Mouse (Mus musculus): ENCODE measurements around the gene Ripor2. TPM values are rescaled to one million over a fixed set of nuclear protein-coding genes. Genes with fewer than 3 reads are reported as not detected.

Gene Ripor2
- polyA plus RNA-seq, 1 experiment from 2014 or later: 7.1 TPM

DNA sequence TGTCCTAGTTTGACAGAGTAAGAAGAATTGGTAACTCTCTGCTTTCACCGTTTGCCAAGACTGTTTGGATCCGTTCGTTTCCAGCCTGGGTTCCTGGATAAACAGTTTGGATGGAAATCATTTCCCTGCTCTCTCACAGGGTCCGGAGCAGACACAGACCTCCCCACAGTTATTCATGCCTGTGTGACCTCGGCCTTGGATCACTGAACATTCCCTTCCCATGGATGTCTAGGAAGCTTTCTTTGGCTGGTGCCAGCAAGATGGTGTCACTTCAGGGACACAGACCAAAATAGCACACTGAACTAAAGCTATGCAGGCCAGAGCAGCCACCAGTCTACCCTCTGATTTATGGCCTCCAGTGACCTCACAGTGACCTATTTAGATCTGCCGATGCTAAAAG, 38.5 kb downstream of the Ripor2 start:
- WGBS: 58% methylated on average over 6 of the region's 6 CpGs
- no peaks in the 10 kb centered on the region for H3K36me3 ChIP-seq
- H3K4me1 ChIP-seq: peaks cover 17% of the 10 kb centered on the region
- no peak overlapping the region for H3K9ac ChIP-seq
- no peaks in the 10 kb centered on the region for H3K9me3 ChIP-seq
- no peak overlapping the region for H3K4me3 ChIP-seq
- H3K4me2 ChIP-seq: no peak overlapping the region
- 0 out of 2 replicates have a peak, but pooled peaks cover 4% of the 10 kb centered on the region for H3K27me3 ChIP-seq
- H3K27ac ChIP-seq: no peak overlapping the region
- ATAC-seq (ENCODE audit: insufficient number of reproducible peaks, insufficient read depth, low FRiP score, low TSS enrichment, low read depth): no peak

DNA sequence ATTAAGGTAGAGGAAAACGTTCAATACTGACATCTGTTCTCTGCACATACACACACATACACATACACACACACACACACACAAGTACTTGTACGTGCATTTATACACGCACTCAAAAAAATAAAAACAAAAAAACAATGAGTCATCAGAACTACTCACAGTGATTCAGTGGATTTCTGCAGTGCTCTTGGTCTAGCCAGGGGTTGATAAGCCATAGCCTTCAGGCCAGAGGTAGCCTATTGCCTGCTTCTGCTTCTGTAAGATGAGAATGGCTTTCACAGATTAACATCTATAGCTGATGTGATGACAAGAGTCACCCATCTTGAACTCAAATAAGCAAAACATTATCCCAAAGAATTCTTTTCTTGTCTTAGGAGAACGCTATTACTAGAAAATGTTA, 41.6 kb downstream of the Ripor2 start:
- Histone ChIP-seq H3K4me1 (peaks cover 12% of the 10 kb centered on the region), H3K9me3 (no peaks in the 10 kb centered on the region), H3K4me2 (no peak overlapping the region), H3K27me3 (no peaks in the 10 kb centered on the region), H3K36me3 (no peaks in the 10 kb centered on the region), H3K4me3 (no peak overlapping the region), H3K9ac (no peak overlapping the region), H3K27ac (no peak overlapping the region)
- ATAC-seq (ENCODE audit: insufficient number of reproducible peaks, insufficient read depth, low FRiP score, low TSS enrichment, low read depth): no peak
- 81% methylated on average over 4 of the region's 4 CpGs for WGBS

- no peak overlapping the region for H3K27ac ChIP-seq
- ATAC-seq (ENCODE audit: insufficient number of reproducible peaks, insufficient read depth, low FRiP score, low TSS enrichment, low read depth): no peak
- no peak overlapping the region for H3K9ac ChIP-seq
- H3K4me3 ChIP-seq: no peak overlapping the region
- H3K36me3 ChIP-seq: no peaks in the 10 kb centered on the region
- H3K27me3 ChIP-seq: no peaks in the 10 kb centered on the region
- H3K4me2 ChIP-seq: no peak overlapping the region
- peaks cover 12% of the 10 kb centered on the region for H3K4me1 ChIP-seq
- WGBS: 58% methylated on average over 5 of the region's 5 CpGs
- H3K9me3 ChIP-seq: no peaks in the 10 kb centered on the region
Measured at GRCm38 (mm10) chr13:24625071-24625470, 43.1 kb downstream of the Ripor2 start.

DNA sequence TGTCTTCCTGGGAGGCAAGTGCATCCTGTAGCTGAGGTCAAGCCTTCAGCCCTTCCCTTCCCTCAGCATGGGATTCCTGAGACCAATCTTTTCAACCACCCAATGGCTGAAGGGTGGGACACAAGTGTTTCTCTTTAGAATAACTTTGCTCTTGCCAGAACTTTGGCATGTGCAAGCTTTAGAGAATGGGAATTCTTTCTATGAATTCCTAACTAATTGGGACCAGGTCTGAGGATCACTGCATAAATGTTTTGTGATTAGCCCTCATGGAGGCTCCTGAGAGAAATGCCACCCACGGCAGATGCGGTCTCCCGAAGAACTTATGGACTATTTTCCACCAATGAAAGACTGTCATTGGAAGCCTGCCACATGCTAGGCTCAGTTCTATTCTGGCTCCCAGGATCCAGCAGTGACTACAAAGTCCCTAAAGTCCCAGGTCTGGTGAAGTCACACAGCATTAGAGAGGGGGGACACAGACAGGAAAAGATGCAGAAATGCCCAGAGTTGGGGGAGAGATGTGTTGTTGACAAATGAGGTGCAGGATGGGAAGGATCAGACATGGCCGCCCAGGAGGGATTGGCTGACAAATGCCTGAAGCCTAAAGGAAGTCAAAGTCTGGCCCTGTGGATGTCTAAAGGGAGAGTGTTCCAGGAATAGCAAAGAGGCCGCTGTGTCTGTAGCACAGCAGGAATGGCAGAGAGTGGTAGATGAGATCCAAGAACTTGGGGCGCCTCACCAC, 44.9 kb downstream of the Ripor2 start:
- ATAC-seq (ENCODE audit: insufficient number of reproducible peaks, insufficient read depth, low FRiP score, low TSS enrichment, low read depth): no peak
- H3K9me3 ChIP-seq: no peaks in the 10 kb centered on the region
- no peak overlapping the region for H3K4me3 ChIP-seq
- no peaks in the 10 kb centered on the region for H3K36me3 ChIP-seq
- no peak overlapping the region for H3K9ac ChIP-seq
- peaks cover 12% of the 10 kb centered on the region for H3K4me1 ChIP-seq
- no peak overlapping the region for H3K4me2 ChIP-seq
- no peaks in the 10 kb centered on the region for H3K27me3 ChIP-seq
- peak overlapping the region; percentile 63; the same call in 1 of the 2 replicates for H3K27ac ChIP-seq
- 55% methylated on average over 6 of the region's 6 CpGs for WGBS

DNA sequence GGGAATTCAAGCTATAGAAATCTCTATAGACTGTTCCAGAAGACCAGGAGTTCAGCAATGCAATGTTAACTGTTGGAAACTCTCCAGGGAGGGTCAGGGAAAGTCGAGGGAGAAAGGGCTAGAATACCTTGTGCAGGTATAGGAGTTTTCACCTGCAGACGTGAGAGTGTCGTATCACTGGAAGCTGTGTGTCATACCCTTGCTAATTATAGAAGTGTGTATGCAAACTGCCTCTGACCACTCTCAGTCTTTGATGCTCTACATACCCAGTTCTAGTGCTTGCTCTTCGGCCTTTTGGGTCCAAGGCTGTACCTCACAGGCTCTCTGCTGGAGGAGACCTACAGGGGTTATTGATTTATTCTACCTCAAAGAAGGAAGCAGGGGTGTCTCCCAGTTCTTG, 46.2 kb downstream of the Ripor2 start:
- Histone ChIP-seq H3K36me3 (no peaks in the 10 kb centered on the region), H3K9me3 (no peaks in the 10 kb centered on the region), H3K9ac (no peak overlapping the region), H3K4me2 (no peak overlapping the region), H3K27me3 (no peaks in the 10 kb centered on the region), H3K4me3 (no peak overlapping the region), H3K27ac (no peak overlapping the region), H3K4me1 (peaks cover 12% of the 10 kb centered on the region)
- 81% methylated on average over 4 of the region's 4 CpGs for WGBS
- no peak for ATAC-seq (ENCODE audit: insufficient number of reproducible peaks, insufficient read depth, low FRiP score, low TSS enrichment, low read depth)

GRCm38 (mm10) chr13:24629073-24629621, 47.2 kb downstream of the Ripor2 start:
- Histone ChIP-seq H3K27ac (no peak overlapping the region), H3K4me3 (no peak overlapping the region), H3K4me2 (no peak overlapping the region), H3K9me3 (no peaks in the 10 kb centered on the region), H3K27me3 (no peaks in the 10 kb centered on the region), H3K4me1 (peaks cover 12% of the 10 kb centered on the region), H3K9ac (no peak overlapping the region), H3K36me3 (no peaks in the 10 kb centered on the region)
- 68% methylated on average over 6 of the region's 6 CpGs for WGBS
- no peak for ATAC-seq (ENCODE audit: insufficient number of reproducible peaks, insufficient read depth, low FRiP score, low TSS enrichment, low read depth)

DNA sequence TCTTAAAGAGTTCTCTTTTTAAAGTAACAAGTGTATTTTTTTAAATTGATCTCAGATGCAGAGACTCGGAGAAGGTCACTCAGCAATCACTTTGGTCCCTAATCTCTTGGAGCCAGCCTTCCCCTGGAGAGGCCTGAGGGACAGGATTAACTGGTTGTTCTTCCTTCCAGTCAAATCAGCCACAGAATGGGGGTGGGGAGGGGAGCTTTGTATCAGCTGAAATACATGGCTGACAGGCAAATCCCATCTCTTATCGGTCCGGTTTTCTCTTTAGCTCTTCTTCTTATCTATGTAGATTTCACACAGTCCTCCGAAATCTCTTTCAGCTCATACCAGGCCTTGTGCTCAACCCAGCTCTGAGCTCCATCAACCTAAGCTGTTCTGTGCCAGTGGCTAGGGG, 48.4 kb downstream of the Ripor2 start:
- WGBS: 48% methylated on average over 4 of the region's 4 CpGs
- no peak for ATAC-seq (ENCODE audit: insufficient number of reproducible peaks, insufficient read depth, low FRiP score, low TSS enrichment, low read depth)
- H3K4me3 ChIP-seq: no peak overlapping the region
- H3K27me3 ChIP-seq: no peaks in the 10 kb centered on the region
- H3K4me2 ChIP-seq: no peak overlapping the region
- no peaks in the 10 kb centered on the region for H3K36me3 ChIP-seq
- H3K9ac ChIP-seq: no peak overlapping the region
- no peaks in the 10 kb centered on the region for H3K9me3 ChIP-seq
- H3K4me1 ChIP-seq: peaks cover 12% of the 10 kb centered on the region
- no peak overlapping the region for H3K27ac ChIP-seq

GRCm38 (mm10) chr13:24632988-24633577, 51.1 kb downstream of the Ripor2 start:
- Histone ChIP-seq H3K4me3 (no peak overlapping the region), H3K4me2 (no peak overlapping the region), H3K9ac (no peak overlapping the region), H3K36me3 (no peaks in the 10 kb centered on the region), H3K27ac (no peak overlapping the region), H3K4me1 (peaks cover 4% of the 10 kb centered on the region), H3K9me3 (no peaks in the 10 kb centered on the region), H3K27me3 (peaks cover 16% of the 10 kb centered on the region)
- WGBS: 60% methylated on average over 4 of the region's 4 CpGs
- no peak for ATAC-seq (ENCODE audit: insufficient number of reproducible peaks, insufficient read depth, low FRiP score, low TSS enrichment, low read depth)

DNA sequence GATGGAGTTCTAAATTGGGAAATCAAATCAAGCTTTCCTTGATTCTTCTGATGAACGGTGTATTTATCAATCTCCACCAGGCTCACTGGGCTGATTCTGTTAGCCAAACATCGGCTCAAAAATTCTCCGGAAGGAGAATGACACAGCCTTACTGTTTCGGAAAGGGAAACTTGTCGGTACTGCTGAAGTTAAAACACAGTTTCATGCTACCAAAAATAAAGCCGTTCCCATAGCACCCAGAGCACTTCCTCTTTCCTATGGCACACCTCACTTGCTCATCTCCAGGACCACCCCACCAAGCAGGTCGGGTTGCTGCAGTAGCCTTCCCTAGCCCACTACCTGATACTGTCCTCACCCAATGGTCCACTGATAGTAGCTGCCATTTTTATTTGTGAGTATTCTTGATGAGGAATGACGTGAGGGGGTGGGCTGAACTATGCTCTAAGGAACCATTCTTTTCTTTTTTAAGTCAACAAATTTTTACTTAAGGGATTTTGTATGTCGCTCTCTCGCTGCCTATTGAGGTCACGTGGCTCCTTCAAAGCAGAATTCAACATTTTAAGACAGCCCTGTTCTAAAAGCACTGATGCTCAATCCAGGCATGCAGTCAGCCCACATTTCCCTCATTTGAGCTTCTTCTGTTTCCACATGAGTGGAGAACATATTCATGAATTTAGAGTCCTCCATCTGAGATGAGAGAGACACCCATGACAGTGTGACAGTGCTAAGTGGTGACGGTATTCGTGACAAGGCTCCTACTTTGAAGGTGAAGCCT, 52.5 kb downstream of the Ripor2 start:
- no peak for ATAC-seq (ENCODE audit: insufficient number of reproducible peaks, insufficient read depth, low FRiP score, low TSS enrichment, low read depth)
- Histone ChIP-seq H3K4me1 (peaks cover 16% of the 10 kb centered on the region), H3K27ac (no peak overlapping the region), H3K4me3 (no peak overlapping the region), H3K9ac (no peak overlapping the region), H3K27me3 (peaks cover 23% of the 10 kb centered on the region), H3K36me3 (no peaks in the 10 kb centered on the region), H3K9me3 (no peaks in the 10 kb centered on the region), H3K4me2 (no peak overlapping the region)
- 88% methylated on average over 13 of the region's 13 CpGs for WGBS

GRCm38 (mm10) chr13:24638371-24639214, 56.6 kb downstream of the Ripor2 start:
- ATAC-seq (ENCODE audit: insufficient number of reproducible peaks, insufficient read depth, low FRiP score, low TSS enrichment, low read depth): peak; percentile 63; the same call in 1 of the 2 replicates
- Histone ChIP-seq H3K4me1 (peaks cover 17% of the 10 kb centered on the region), H3K4me2 (peak overlapping the region; percentile 98), H3K4me3 (peak overlapping the region; percentile 65), H3K9me3 (no peaks in the 10 kb centered on the region), H3K27ac (peak overlapping the region; percentile 9; the same call in 1 of the 2 replicates), H3K36me3 (no peaks in the 10 kb centered on the region), H3K27me3 (peaks cover 30% of the 10 kb centered on the region), H3K9ac (peak overlapping the region; percentile 75)
- WGBS: 1% methylated on average over 66 of the region's 66 CpGs

All from embryonic facial prominence, embryonic 13.5 days (tissue).